ENCODE assay signal across 24 mouse cellular contexts in genomic region chr16:55539179-55539578, GRCm38 (mm10).
"Had no signal": no experiment of that assay in that cellular context is flagged by ENCODE, and none has a peak within 500 bp of the region (broad histone marks: within the 10 kb centered on the region; RNA-seq: fewer than 3 reads in every experiment).

No protein-coding gene starts in this region.

- H3K4me1 ChIP-seq: heart, embryonic 10.5 days; heart, embryonic 12.5 days; hindbrain, embryonic 10.5 days; hindbrain, embryonic 12.5 days; limb, embryonic 10.5 days; limb, embryonic 12.5 days; liver, embryonic 13.5 days; liver, embryonic 15.5 days had no signal

- H3K9ac ChIP-seq: heart, embryonic 12.5 days; hindbrain, embryonic 12.5 days; hindbrain, embryonic 14.5 days; limb, embryonic 12.5 days; liver, embryonic 13.5 days; liver, embryonic 15.5 days; liver, postnatal 0 days had no signal

- ATAC-seq: hindbrain, embryonic 16.5 days; inflammation-experienced regulatory T-cells, adult 6 months; liver, postnatal 0 days had no signal

- H3K4me3 ChIP-seq: heart, embryonic 10.5 days; heart, embryonic 12.5 days; hindbrain, embryonic 10.5 days; hindbrain, embryonic 12.5 days; layer of hippocampus, adult 2 months; left cerebral cortex, adult 2 months; limb, embryonic 10.5 days; limb, embryonic 12.5 days; liver, embryonic 13.5 days; liver, embryonic 15.5 days had no signal

- H3K9me3 ChIP-seq: heart, embryonic 10.5 days; heart, embryonic 12.5 days; hindbrain, embryonic 10.5 days; hindbrain, embryonic 12.5 days; limb, embryonic 10.5 days; limb, embryonic 12.5 days; liver, embryonic 13.5 days; liver, embryonic 15.5 days had no signal

- H3K27me3 ChIP-seq: heart, embryonic 12.5 days; hindbrain, embryonic 12.5 days; limb, embryonic 12.5 days; liver, embryonic 13.5 days; liver, embryonic 15.5 days had no signal

- H3K36me3 ChIP-seq: heart, embryonic 10.5 days; heart, embryonic 12.5 days; hindbrain, embryonic 10.5 days; hindbrain, embryonic 12.5 days; limb, embryonic 10.5 days; limb, embryonic 12.5 days; liver, embryonic 13.5 days; liver, embryonic 15.5 days had no signal

- H3K27ac ChIP-seq: heart, embryonic 10.5 days; hindbrain, embryonic 10.5 days; hindbrain, embryonic 12.5 days; hindbrain, embryonic 14.5 days; layer of hippocampus, adult 2 months; left cerebral cortex, adult 2 months; limb, embryonic 10.5 days; limb, embryonic 12.5 days; liver, embryonic 13.5 days; liver, embryonic 15.5 days had no signal

- H3K4me2 ChIP-seq: heart, embryonic 12.5 days; hindbrain, embryonic 12.5 days; hindbrain, embryonic 14.5 days; limb, embryonic 12.5 days; liver, embryonic 11.5 days; liver, embryonic 13.5 days; liver, embryonic 15.5 days had no signal

- DNase-seq: gastrocnemius, postnatal 10 days; gastrocnemius, postnatal 25 days; heart, adult 18-20 months; heart, postnatal 10 days; heart, postnatal 4 days; kidney, adult 18-20 months; kidney, postnatal 10 days; kidney, postnatal 4 days; liver; liver, embryonic 13.5 days; liver, postnatal 0 days had no signal
